Mouse (Mus musculus): Measurements from ENCODE around the gene Rhobtb1.

Gene Rhobtb1

DNA sequence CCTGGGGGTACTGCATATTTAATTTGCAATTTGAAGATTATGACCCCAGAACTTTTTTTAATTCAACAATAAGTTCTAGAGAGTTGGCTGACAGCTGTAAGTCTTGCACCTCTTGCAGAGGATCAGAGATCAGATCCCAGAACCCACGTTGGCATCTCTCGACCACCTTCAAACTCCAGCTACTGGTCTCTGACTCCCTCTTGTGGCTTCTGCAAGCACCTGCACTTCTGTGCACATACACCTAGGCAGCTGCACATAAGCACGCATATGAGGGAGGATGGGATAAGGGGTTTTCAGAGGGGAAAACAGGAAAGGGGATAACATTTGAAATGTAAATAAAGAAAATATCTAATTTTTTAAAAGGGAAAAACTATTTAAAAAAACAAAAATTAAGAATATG is 57.5 kb downstream of the Rhobtb1 start:
- DNase-seq (ENCODE audit: extremely low spot score, low read depth, low spot score) = no peak

DNA sequence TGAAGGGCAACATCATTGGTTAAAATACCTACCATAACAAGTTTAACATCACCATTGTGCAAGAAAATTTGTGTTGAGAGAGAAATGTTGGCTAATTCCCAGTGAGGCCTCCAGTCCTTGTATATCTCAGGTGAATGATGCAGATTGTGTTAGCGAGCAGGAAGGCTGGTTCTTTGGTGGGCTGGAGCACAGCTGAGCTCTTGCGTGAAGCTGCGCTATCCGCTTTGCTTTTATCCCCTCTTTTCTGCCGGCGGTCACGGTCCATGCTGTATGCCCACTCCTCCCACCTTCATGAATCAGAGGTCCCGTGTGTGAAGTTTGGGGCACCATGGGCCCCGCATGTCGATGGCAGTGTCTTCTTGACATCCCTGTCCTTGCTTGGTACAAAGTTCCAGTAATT is 58.8 kb downstream of the Rhobtb1 start:
- DNase-seq (ENCODE audit: extremely low spot score, low read depth, low spot score) = no peak

DNA sequence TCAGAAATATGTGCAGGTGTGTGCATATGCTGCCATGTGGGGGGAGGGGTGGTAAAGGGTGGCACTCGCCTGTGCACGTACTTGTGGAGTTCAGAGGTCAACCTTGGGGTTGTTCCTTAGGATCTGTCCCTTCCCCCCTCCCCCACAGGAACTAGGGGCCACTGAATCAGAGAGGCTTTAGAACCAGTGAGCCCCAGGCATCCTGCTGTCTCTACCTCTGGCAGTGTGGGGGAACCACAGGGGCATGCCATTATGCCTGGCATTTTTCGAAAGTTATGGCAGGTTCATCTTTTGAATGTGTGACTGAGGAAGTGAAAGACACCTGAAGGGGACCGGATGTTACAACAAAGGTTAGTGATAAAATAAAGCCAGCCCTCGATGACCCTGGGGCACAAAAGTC is 59.4 kb downstream of the Rhobtb1 start:
- DNase-seq (ENCODE audit: extremely low spot score, low read depth, low spot score) = no peak

DNA sequence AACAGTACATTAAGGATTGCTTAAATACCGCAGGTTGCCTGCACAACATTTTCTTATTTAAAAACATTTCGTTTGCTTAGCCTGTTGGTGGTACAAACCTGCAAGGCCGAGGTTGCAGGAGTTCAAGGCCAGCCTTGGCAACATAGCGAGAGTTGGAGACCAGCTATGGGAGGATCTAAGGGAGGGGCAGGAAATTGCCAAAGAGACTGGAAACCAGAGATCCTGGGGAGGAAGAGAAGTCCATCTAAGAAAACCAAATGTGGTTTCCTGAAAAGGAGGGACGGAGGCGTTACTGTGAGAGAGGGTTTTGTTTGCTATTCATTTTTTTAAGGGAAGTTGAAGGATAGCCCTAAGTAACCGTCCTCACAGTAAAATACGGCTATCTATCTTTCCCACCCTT is 60.3 kb downstream of the Rhobtb1 start:
- DNase-seq (ENCODE audit: extremely low spot score, low read depth, low spot score) = no peak

DNA sequence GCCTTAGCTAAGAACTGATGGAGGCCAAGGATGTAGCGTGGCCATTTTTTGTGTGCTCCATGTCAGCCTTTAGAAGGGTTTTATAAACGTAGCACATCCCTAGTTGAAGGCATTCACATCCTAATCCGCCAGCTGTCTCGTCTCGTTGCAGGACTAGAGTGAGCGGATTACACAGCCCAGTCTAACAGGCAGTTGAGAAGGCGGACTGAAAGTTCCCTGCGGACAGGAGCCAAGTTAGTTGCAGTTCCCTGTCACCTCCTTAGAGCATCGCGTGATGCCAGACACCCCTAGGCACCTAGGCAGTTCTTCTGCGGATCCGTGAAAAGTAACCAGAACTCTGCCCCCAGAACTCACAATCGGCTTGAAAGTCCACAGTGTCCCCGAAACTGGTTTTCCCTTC is 60.7 kb downstream of the Rhobtb1 start:
- DNase-seq (ENCODE audit: extremely low spot score, low read depth, low spot score) = peak; percentile 28

DNA sequence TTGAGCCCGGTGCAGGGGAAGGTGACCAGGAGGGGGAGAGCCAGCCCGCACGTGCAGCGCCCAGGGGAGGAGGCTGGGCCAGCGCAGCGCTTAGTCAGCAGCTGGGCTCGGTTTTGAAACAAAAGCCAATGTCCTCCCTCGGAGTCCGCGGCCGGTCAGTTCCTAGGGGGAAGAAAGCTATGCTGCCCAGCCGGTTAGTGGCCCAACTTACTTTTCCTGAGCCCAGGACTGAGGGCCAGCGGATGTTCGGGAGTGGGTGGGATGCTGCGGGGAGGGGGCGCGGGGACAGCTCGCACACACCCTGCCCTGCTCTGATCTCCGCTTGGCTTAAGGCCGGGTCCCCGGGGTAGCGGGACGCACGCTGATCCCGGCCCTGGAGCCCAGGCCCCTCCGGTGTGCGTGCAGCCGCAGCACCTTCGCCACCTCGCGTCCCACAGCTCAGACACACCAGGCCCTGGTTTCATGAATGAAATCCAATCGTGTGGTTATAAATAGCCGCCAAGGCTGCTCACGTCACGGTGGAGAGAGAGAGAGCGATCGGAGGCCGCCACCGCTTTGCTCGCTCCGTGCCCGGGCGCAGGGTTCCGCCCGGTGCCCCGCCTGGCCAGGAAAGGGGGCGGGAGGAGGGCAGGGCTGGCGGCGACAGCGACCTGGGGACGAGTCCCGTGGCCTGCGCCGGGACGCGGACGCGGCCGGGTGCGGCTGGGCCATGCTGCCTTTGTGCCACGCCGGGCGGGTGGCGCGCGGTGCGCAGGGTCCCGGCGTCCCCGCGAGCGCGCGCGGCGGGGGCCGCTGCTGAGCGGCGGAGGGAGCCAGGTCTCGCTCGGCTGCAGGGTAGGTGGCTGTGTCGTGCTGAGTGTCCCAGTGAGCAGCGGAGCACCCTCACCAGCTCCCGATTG is 61.6 kb downstream of the Rhobtb1 start, which contains the start of gene A930033H14Rik:
TSS of gene A930033H14Rik (minus strand) at position 557 of the 899 bp plus-strand sequence.
- DNase-seq (ENCODE audit: extremely low spot score, low read depth, low spot score) = no peak

DNA sequence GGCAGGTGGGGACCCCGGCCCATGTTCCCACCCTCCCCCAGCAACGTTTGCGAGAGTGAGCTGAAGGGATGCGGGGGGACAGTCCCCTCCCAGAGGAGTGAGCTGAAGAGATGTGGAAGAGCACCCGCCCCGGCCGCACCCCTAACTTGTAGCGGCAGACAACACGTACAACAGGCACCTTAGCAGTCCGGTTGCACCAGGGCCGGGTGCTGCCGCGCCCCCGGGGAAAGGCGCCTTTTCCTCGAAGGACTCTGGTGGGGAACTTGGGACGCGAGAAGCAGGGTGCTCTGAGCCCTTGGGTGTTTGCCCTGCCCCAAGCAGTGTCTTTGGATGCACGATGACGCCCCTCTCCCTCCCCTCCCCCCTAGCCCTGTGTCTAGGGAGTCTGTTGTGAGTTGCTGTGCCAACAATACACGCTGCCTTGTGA is 62.2 kb downstream of the Rhobtb1 start:
- no peak for DNase-seq (ENCODE audit: extremely low spot score, low read depth, low spot score)

DNA sequence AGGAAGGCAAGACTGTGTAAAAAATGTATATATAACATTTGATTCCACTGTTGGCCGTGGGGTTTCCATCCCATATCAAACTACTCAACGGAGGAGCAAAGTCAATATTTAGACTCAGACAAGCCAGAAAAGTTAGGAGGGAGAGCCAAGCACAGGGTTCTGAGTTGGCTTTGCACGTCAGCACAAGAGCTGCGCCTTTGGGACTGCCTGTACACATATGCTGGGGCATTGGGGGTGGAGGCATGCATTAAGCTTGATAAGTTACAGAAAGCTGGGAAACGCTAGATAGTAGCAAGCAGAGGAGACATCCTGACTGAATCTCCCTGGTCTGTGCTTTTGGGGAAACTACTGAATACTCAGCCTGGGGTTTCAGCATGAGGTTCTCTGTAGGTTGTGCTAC is 62.8 kb downstream of the Rhobtb1 start:
- no peak for DNase-seq (ENCODE audit: extremely low spot score, low read depth, low spot score)

DNA sequence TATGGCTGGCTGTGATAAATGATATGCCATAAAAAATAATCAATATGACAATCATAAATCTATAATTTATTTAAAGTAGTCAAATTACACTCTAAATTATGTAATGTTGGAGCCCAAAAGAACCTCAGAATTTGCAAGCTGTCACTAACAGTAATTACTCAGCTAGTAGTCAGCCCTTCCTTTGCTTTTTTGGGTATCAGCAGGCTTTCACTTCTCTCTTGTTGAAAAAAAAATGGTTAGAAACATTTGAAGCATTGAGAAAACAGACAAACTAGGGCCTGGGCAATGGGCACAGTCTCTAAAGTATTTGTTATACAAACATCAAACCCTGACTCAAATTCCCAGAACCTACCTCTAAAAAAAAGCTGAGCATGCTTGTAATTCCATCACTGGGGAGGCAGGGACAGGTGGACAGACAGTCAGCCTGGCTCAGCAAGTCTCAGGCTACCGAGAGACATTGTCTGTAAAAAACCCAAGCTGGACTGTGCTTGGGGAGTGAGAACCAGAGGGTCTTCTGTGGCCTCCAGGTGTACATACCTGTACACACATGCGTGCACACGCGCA is 66.0 kb downstream of the Rhobtb1 start:
- DNase-seq (ENCODE audit: extremely low spot score, low read depth, low spot score) = no peak

DNA sequence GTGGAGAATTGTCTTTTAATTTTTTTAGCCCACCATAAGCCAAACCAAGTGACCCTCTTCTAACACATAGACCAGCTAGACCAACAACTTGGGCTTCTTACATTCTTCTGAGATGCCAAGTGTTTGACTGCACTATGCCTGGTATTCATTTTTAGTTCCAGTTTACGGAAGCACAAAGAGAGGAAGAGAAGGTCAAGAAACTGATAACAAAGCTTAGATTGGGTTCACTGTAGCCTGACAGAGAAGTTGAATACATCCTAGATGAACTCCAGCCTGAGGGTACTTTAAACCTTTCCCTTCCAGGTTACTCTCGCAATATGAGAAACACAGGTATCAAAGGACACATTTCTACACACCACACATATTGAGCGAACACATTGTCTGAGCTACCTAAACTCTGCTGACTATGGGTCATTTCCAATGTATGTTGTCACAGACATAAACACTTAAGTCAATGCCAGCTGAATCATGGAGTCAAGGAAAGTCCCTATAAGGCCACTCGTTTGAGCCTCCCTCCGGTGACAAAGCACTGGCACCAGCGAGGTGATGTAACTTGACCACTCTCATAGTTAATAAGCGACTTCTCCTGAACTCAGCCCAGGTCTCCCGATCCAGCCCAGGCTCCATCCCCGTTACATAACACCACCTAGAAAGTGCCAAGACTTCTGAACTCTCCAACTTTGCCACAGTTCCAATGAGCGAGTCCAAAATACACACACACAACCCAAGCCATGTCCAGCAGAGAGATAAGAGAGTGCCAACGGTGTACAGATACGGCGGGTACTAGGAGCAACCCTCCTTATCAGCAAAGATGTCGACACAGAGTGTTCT is 67.4 kb downstream of the Rhobtb1 start:
- no peak for DNase-seq (ENCODE audit: extremely low spot score, low read depth, low spot score)

DNA sequence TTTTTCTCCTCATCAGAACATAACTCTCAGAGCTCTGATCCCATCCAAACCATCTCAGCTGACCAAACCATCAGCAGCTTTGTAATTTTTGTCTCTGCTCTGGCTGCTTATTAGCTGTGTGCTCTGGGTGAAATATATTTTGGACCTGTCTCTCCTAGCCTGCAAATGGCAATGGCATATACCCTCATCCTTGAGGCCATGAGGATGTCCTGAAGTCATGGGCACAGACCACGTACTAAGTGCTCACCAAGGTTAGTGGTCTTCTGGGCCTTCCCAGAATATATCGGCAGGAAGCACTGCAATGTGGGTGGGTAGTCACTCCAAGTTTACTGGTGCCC is 68.0 kb downstream of the Rhobtb1 start:
- no peak for DNase-seq (ENCODE audit: extremely low spot score, low read depth, low spot score)

DNA sequence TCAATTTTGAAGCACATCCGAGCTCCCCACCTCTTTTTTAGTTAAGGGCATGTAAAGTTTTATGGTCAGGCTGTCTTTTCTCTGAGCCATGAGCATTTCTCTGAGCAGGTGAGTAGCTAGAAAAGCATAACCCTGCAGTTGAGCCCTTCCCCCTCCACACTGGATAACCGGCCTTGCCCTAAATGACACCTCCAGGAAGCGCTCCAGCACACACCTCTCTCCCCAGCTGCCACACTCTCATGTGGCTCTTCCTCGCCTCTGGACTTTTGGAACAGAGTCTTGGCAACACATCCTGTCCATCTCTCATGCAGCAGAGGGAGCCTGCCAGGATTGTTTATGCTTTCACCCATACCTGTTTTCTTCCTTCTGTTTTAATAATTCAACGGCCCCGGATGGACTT is 69.1 kb downstream of the Rhobtb1 start:
- DNase-seq (ENCODE audit: extremely low spot score, low read depth, low spot score) = no peak

DNA sequence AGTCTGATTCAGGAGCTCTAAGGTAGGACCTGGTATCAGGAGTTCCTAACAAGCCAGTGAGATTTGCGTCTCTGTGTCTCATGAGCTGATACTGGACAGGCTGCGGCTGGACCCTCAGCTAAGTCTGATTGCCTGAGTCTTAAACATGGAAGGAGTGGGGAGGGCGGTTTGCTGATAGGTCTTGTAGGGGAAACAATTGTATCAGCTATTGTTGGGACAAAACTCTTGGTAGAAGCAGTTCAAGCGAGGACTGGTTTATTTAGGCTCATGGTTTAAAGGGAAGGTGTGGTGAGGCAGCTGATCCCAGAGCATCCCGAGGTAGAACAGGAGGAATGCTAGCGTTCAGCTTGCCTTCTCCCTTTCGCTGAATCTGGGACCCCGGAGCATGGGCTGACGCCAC is 69.9 kb downstream of the Rhobtb1 start:
- no peak for DNase-seq (ENCODE audit: extremely low spot score, low read depth, low spot score)

DNA sequence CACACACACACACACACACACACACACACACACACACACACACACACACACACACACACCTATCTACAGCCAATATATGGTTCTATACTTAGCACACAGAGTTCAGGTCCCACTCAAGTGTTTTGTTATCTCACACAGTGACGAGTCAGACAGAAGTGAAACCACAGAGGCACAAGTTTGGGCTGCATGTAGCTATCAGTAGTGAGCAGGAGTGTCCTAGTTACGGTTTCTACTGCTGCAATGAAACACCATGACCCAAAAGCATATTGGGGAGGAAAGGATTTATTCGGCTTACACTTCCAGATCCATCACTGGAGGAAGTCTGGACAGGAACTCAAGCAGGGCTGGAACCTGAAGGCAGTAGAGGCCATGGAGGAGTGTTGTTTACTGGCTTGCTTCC is 70.7 kb downstream of the Rhobtb1 start:
- DNase-seq (ENCODE audit: extremely low spot score, low read depth, low spot score) = no peak

DNA sequence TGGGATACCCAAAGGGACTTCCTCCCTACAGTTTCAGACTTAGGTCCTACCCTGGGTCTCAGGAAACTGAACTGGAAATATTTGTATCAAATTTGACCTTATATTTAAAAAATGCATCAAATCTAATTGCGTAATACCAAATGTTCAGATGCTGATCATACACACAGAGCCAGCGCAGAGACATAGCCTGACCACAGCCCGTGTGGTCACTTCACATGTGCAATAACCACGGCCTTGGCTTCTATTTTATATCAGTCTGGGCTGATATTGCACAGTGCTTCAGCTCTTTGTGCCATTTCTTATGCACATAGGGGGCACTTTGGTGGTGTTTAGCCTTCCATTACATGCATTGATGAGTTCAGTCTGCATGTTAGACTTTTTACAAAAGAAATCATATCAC is 72.0 kb downstream of the Rhobtb1 start:
- no peak for DNase-seq (ENCODE audit: extremely low spot score, low read depth, low spot score)

DNA sequence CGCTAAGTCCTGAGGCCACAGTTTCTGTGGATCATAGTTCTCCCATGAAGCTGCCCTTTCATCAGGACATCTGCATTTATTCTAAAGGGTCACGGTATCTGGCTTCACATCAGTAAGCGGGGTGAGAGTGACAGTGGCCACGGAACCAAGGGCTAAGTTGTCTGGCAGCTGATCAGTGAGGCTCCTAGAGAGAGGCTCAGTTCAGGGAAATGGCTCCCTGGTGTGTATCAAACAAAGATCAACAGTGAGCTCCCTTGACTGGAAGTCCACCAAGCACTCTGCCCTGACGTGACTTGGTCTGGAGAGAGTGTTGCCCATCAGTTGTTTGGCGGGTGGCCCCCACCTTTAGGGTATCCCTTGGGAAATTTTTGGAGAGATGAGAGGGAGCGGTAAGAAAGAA is 73.0 kb downstream of the Rhobtb1 start:
- no peak for DNase-seq (ENCODE audit: extremely low spot score, low read depth, low spot score)

DNA sequence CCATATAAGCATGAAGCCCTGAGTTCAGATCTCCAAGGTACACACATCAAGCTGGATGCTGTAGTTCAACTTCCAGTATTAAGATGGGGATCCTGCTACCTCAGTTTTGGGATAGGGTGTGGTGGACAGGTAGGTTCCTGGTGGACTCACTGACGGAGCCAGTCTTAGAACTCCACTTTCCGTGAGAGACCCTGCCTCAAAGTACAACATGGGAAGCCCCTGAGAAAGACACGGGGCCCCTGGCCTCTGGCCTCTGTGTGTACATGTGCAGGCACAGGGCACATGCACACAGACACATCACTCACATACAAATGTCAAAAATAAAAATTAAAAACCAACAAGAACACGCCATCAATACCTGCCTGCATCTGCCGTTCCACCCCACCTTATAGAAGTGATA is 74.2 kb downstream of the Rhobtb1 start:
- no peak for DNase-seq (ENCODE audit: extremely low spot score, low read depth, low spot score)

DNA sequence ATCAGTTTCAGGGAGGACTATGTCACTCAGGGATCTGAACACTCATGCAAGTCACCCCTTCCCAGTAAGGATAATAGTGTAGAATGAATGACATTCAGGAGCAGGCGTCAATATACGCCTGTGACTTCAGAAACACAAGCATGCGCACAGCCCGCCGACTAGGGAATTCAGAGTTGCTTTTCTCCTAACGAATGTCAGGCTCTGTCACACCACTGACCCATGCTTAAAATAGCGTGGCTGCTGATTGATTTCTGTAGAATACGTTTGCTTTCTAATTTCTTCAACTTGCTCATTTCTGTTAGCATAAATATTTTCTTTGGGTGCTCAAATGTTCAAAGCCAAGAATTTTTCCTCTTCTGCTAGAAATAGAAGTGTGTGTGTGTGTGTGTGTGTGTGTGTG is 74.7 kb downstream of the Rhobtb1 start:
- no peak for DNase-seq (ENCODE audit: extremely low spot score, low read depth, low spot score)

DNA sequence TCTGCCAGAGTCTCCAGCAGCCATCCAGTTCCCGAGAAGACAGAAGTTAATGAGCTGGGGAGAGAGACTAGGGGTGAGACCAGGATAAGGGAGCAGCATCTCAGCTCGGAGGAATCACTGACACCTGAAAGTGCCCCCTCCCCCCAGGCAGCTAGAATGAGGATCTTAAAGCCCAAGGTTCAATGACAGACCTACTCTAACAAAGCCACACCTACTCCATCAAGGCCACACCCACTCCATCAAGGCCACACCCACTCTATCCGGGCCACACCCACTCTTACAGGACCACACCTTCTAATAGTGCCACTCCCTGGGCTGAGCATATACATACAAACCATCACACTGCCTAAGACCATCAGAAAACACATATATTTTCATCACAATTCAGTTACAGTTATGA is 86.0 kb downstream of the Rhobtb1 start:
- no peak for DNase-seq (ENCODE audit: extremely low spot score, low read depth, low spot score)

DNA sequence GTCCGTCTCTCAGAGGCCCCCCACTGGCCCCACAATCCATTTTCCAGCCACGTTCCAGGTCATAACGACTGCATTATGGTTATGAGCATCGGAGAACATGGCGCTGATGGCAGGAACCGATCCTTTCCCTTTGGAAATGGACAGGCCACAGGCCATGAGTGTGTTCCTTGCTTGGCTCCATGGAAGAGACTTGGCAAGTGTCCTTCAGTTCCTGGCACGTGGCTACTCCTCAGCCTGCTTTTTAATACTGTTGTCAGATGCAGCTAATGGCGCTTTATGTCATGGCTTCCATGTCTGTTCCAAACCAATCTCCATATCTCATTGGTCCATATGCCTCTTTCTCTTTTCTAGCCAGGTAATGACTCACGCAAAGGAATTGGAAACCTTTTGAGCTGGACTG is 86.5 kb downstream of the Rhobtb1 start:
- DNase-seq (ENCODE audit: extremely low spot score, low read depth, low spot score) = no peak

DNA sequence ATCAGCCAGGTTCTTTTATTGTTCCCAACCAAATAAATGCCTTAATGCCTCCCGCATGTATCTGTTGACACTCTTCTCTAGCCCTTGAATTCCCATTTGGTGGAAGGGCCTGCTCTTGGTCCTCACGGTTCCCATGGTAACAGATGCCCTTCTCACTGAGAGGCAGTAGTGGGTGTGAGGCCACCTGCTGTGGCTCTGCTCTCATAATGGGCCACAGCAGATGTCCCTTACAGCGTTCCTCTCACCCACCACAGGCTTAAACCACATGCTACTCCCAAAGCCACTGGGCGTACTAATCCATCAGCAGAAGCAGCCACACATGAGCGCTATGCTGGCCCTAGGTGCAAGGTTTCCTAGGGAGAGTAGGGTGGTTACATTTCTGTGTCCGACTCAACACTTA is 87.1 kb downstream of the Rhobtb1 start:
- no peak for DNase-seq (ENCODE audit: extremely low spot score, low read depth, low spot score)

DNA sequence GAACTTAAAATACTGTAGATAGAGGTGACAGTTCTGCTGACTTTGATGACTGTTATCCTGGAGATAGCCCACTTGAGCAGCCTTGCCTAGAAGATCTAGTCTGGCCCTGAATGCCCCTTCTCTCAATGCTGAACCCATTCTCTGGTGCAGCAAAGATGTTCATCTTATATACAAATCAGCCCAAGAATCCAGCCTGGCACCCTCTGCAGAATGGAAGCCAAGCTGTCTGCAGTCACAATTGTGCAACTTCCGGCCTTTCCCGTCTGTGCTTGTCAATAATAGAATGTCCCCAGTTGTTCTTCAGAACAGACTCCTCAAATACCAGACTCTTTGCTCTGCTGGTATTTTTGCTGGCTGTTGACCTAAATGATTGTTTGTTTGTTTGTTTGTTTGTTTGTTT is 89.3 kb downstream of the Rhobtb1 start:
- DNase-seq (ENCODE audit: extremely low spot score, low read depth, low spot score) = no peak

All from hindlimb bud, embryonic 11.5 days (tissue).